Mouse (Mus musculus) telencephalon, adult 2 months (tissue): Measurements from ENCODE around the gene Spata5.

Experiments used
- DNase-seq: peaks from one replicate; pipeline ENCODE4 v3.0.0-alpha.2; 2011; ENCODE audit warnings: low read depth, low spot score

The Spata5 gene

DNA sequence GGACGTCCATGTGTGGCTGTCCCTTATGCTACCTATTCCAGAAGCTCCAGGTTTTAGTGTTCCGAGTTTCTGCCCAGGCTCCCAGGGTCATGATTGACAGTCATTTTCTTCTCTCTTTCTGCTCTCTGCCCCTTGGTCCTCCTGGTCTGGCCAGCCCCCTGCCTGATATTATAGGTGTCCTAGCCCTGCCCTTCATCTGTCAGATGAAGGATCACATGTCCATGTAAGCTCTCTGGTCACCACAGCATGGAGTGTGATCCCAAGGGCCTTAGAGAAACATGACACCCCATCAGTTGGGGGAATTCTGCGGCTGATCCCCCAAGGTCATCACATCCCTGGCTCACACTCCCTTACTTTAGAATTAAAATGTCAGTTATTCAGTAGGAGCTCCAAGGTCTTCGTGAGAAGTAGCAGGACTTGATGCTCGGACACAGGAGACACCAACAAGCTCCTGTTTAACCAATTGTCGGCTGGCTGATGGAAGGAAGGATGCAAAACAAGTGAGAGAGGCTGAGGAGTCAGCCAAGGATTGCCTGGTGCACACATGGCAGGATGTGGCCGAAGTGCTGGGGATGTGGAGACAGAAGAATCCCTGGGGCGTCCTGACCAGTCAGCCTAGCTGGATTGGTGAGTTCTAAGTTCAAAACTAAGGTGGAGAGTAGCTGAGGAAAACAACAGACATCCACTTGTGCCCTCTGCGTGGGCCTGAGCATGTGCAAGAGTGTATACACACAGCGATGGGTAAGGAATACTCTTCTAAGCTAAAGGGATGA is 195.4 kb downstream of the Spata5 start:
- DNase-seq, result no peak

DNA sequence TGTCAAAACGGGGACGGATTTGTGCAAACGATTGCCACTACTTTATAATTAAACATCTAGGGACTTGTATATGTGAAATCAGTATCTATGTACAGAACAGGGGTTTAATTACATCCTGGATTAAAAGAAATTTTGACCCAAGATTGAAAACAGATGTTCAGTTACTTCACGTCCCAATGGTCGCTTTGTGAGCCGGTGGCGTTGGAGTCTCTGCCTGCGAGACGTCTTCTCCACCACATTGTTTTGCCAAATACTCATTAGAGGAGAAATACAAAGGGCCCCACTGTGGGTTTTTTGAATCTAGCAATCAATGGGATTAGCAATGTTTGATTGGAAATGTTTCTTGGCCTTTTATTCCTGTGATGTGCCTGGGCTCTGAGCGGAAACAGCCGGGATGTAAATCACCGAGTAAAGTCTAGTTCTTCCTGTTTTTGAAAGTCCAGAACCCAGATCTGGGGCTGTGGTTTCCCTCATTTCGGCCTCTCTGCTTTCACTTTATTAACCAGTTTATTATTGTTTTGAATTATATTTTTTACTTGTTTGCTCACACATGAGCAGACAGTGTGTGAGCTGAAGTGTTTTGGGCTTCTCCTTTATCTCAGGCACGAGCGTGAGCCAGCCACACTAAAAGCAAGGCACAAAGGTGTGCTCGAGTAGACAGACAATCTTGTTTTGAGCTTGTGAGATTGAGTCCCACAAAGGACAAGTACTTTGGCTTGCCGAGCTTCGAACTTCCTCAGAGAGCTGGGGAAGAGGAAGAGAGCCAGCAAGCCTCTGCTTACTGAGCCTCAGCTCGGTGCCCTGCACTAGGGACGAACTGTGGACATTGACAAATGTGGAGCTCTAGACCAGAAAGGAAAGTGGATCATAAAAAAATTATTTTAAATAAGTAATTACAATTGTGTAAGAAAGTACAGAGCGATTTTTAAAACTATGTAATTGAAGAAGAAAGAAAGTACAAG is 197.2 kb downstream of the Spata5 start:
- DNase-seq, result no peak
